Mouse (Mus musculus): ENCODE measurements around the gene Tas2r108. TPM values are rescaled to one million over a fixed set of nuclear protein-coding genes. Genes with fewer than 3 reads are reported as not detected.

Gene Tas2r108
- not detected in 2 replicates for polyA plus RNA-seq (2015; fragmentation: Nextera tagmentation; extraction: Ambion mirVana)

GRCm38 (mm10) chr6:40493229-40493628 is at the start of gene Tas2r108:
Gene Tas2r108 (plus strand): TSS chr6:40493529.
- no peak for ATAC-seq (ENCODE audit: low read depth)
- 91% methylated on average over 3 of the region's 3 CpGs for WGBS

GRCm38 (mm10) chr6:40448626-40449025 is 44.7 kb upstream of the Tas2r108 start:
- H3K4me1 ChIP-seq (replicated peaks; ENCODE audit: control insufficient read depth, insufficient read depth, low read length): no peaks in the 10 kb centered on the region
- ATAC-seq (ENCODE audit: low read depth): no peak
- no peak overlapping the region for H3K4me3 ChIP-seq (ENCODE audit: low read length)
- H3K9ac ChIP-seq (ENCODE audit: low read length): no peak overlapping the region
- no peaks in the 10 kb centered on the region for H3K9me3 ChIP-seq (ENCODE audit: control insufficient read depth, low read length)
- no peak overlapping the region for H3K27ac ChIP-seq (ENCODE audit: low read length)
- no peaks in the 10 kb centered on the region for H3K36me3 ChIP-seq (ENCODE audit: control insufficient read depth, insufficient read depth, low read length)
- no peaks in the 10 kb centered on the region; the same call in 1 of the 2 replicates for H3K27me3 ChIP-seq (ENCODE audit: control insufficient read depth, insufficient read depth, low read depth, low read length)
- no peak overlapping the region for H3K4me2 ChIP-seq (ENCODE audit: low read depth, low read length)

More at GRCm38 (mm10) chr6:40493229-40493628, at the start of gene Tas2r108:
- H3K27me3 ChIP-seq (ENCODE audit: control insufficient read depth, insufficient read depth, low read depth, low read length): no peaks in the 10 kb centered on the region
- no peaks in the 10 kb centered on the region for H3K36me3 ChIP-seq (ENCODE audit: control insufficient read depth, insufficient read depth, low read length)
- H3K4me3 ChIP-seq (ENCODE audit: low read length): no peak within 1 kb of the TSS
- no peak within 1 kb of the TSS for H3K27ac ChIP-seq (ENCODE audit: low read length)
- no peak within 1 kb of the TSS for H3K9ac ChIP-seq (ENCODE audit: low read length)
- no peak within 1 kb of the TSS for H3K4me2 ChIP-seq (ENCODE audit: low read depth, low read length)
- H3K4me1 ChIP-seq (replicated peaks; ENCODE audit: control insufficient read depth, insufficient read depth, low read length): no peaks in the 10 kb centered on the region
- H3K9me3 ChIP-seq (ENCODE audit: control insufficient read depth, low read length): no peaks in the 10 kb centered on the region

DNA sequence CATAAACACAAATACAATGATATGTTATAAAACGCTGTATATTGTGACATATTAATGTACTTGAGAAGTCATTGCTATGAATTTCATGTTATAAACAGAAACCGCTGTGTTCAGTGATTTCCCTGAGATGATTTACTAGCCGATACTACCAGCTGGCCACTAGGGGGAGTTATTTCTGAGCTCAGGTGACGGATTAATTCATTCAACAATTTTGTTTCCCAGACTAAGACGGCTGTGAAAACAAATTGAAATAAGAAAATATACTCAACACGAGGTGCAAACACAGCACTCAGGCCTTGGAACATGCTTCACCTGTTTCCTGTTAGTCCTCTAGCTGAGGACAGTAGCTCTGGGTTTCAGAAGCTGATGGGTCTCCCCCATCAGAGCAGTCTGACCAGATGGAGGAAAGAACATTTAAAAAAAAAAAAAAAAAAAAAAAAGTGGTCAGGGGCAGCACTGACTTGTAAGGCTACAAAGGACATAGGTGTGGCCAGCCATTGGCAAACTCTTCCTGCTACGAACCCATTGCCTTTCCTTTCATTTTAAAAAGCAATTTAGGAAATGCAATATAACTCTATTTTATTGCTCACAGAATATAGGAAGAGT is 38.8 kb upstream of the Tas2r108 start:
- Histone ChIP-seq H3K36me3 (ENCODE audit: control insufficient read depth, insufficient read depth, low read length) (no peaks in the 10 kb centered on the region), H3K4me3 (ENCODE audit: low read length) (no peak overlapping the region), H3K4me2 (ENCODE audit: low read depth, low read length) (no peak overlapping the region), H3K4me1 (replicated peaks; ENCODE audit: control insufficient read depth, insufficient read depth, low read length) (no peaks in the 10 kb centered on the region), H3K9ac (ENCODE audit: low read length) (no peak overlapping the region), H3K9me3 (ENCODE audit: control insufficient read depth, low read length) (no peaks in the 10 kb centered on the region), H3K27ac (ENCODE audit: low read length) (no peak overlapping the region), H3K27me3 (ENCODE audit: control insufficient read depth, insufficient read depth, low read depth, low read length) (no peaks in the 10 kb centered on the region; the same call in 1 of the 2 replicates)
- no peak for ATAC-seq (ENCODE audit: low read depth)
- WGBS: 22% methylated on average over 7 of the region's 7 CpGs

DNA sequence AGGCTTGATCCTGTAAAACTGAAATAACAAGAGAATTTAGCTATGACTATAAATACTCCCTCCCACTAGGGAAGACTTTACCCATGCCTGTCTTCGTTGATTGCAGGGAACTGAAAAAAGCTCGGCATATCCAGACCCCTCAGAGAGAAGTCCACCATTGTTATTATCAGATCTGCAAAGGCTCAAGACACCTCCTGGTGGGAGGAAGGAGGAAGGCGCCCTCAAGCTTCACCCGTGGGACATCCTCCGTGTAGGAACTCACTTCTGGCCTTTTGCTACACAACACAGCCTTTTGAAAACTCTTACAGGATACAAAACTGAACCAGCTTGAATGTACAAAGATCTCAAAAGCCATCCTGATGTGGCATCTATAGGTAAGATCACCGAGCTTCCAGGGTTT is 27.6 kb upstream of the Tas2r108 start:
- Histone ChIP-seq H3K36me3 (ENCODE audit: control insufficient read depth, insufficient read depth, low read length) (no peaks in the 10 kb centered on the region), H3K27me3 (ENCODE audit: control insufficient read depth, insufficient read depth, low read depth, low read length) (no peaks in the 10 kb centered on the region; the same call in 1 of the 2 replicates), H3K4me3 (ENCODE audit: low read length) (no peak overlapping the region), H3K9me3 (ENCODE audit: control insufficient read depth, low read length) (no peaks in the 10 kb centered on the region), H3K9ac (ENCODE audit: low read length) (no peak overlapping the region), H3K4me1 (replicated peaks; ENCODE audit: control insufficient read depth, insufficient read depth, low read length) (no peaks in the 10 kb centered on the region), H3K4me2 (ENCODE audit: low read depth, low read length) (no peak overlapping the region), H3K27ac (ENCODE audit: low read length) (no peak overlapping the region)
- 49% methylated on average over 6 of the region's 6 CpGs for WGBS
- ATAC-seq (ENCODE audit: low read depth): no peak

DNA sequence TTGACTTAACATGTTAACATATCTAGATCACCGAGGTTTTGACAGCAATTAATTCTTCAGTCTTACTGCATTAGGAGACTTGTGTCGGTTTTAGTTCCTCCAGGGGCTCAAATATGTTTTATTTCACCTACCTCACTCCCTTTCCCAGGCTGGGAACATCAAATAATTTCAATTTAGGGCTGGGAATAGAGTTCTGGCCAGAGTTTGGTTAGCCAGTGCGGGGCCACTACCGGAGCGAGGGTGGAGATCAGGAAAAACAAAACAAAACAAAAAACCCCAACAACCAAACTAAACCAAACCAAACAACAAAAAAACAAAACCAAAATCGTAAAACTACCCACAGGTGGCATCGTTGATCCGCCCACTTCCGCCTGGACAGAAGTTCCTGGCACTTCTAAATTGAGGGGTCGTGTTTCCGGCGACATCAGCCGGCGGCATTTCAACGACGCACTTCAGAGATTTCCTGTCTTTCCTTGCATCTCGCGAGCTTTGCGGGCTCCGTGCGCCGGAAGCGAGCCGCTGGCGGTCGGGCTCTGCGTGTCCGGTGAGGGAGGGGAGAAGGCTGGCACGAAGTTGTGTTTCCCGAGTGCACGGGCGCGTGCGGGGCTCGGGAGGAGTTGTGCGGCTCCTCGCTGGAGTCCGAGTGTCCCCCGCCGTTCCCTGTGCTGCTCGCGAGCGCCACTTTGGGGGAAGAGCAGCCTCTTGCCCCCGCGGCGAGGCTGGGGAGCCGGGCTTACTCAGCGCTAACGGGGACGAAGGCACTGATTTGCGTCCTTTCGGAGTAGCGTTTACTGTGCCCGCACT is 22.2 kb upstream of the Tas2r108 start, which contains the start of gene Ssbp1:
Gene Ssbp1 (plus strand): TSS at position 437 of the 804 bp plus-strand sequence.
- H3K4me1 ChIP-seq (replicated peaks; ENCODE audit: control insufficient read depth, insufficient read depth, low read length): peaks cover 4% of the 10 kb centered on the region
- peaks cover 21% of the 10 kb centered on the region for H3K36me3 ChIP-seq (ENCODE audit: control insufficient read depth, insufficient read depth, low read length)
- H3K9ac ChIP-seq (ENCODE audit: low read length): peak within 1 kb of the TSS; percentile 96
- no peaks in the 10 kb centered on the region; the same call in 1 of the 2 replicates for H3K27me3 ChIP-seq (ENCODE audit: control insufficient read depth, insufficient read depth, low read depth, low read length)
- peak; percentile 98 for ATAC-seq (ENCODE audit: low read depth)
- WGBS: 1% methylated on average over 54 of the region's 54 CpGs
- H3K9me3 ChIP-seq (ENCODE audit: control insufficient read depth, low read length): no peaks in the 10 kb centered on the region
- H3K27ac ChIP-seq (ENCODE audit: low read length): peak within 1 kb of the TSS; percentile 96
- H3K4me2 ChIP-seq (ENCODE audit: low read depth, low read length): peak within 1 kb of the TSS; percentile 80
- peak within 1 kb of the TSS; percentile 86 for H3K4me3 ChIP-seq (ENCODE audit: low read length)

GRCm38 (mm10) chr6:40471720-40472010 is 21.7 kb upstream of the Tas2r108 start:
- H3K9me3 ChIP-seq (ENCODE audit: control insufficient read depth, low read length): no peaks in the 10 kb centered on the region
- H3K36me3 ChIP-seq (ENCODE audit: control insufficient read depth, insufficient read depth, low read length): peaks cover 23% of the 10 kb centered on the region
- H3K27me3 ChIP-seq (ENCODE audit: control insufficient read depth, insufficient read depth, low read depth, low read length): no peaks in the 10 kb centered on the region; the same call in 1 of the 2 replicates
- H3K4me1 ChIP-seq (replicated peaks; ENCODE audit: control insufficient read depth, insufficient read depth, low read length): peaks cover 4% of the 10 kb centered on the region
- H3K9ac ChIP-seq (ENCODE audit: low read length): peak overlapping the region; percentile 96
- H3K27ac ChIP-seq (ENCODE audit: low read length): peak overlapping the region; percentile 96
- WGBS: under 1% methylated on average over 7 of the region's 7 CpGs
- peak; percentile 19; the same call in 1 of the 2 replicates for ATAC-seq (ENCODE audit: low read depth)
- peak overlapping the region; percentile 86 for H3K4me3 ChIP-seq (ENCODE audit: low read length)
- peak overlapping the region; percentile 79 for H3K4me2 ChIP-seq (ENCODE audit: low read depth, low read length)

- peaks cover 39% of the 10 kb centered on the region for H3K36me3 ChIP-seq (ENCODE audit: control insufficient read depth, insufficient read depth, low read length)
- WGBS: 88% methylated on average over 4 of the region's 4 CpGs
Measured at GRCm38 (mm10) chr6:40476132-40476531, 17.2 kb upstream of the Tas2r108 start.

DNA sequence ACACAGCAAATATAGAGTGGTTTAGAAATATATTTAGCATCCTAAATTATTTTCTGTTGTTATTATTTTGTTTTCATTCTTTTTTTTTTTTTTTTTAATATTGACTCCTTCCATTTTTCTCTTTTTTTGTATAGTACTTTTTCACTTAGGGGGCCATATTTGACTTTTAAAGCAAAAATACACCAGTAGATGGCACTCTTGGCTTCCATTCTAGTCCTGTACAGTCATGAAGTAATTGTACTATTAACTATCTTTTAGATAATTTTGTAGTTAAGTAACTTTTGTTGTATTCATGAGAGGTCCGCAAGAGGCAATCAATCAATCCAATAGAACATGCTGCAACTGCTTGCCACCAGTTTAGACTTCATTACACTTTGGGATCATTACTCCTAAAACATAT is 13.6 kb upstream of the Tas2r108 start:
- H3K4me3 ChIP-seq (ENCODE audit: low read length): no peak overlapping the region
- H3K27ac ChIP-seq (ENCODE audit: low read length): no peak overlapping the region
- WGBS: 76% methylated on average over 1 of the region's 1 CpGs
- H3K36me3 ChIP-seq (ENCODE audit: control insufficient read depth, insufficient read depth, low read length): peaks cover 55% of the 10 kb centered on the region
- no peak for ATAC-seq (ENCODE audit: low read depth)
- no peak overlapping the region for H3K4me2 ChIP-seq (ENCODE audit: low read depth, low read length)
- H3K9me3 ChIP-seq (ENCODE audit: control insufficient read depth, low read length): no peaks in the 10 kb centered on the region
- no peaks in the 10 kb centered on the region for H3K27me3 ChIP-seq (ENCODE audit: control insufficient read depth, insufficient read depth, low read depth, low read length)
- no peaks in the 10 kb centered on the region for H3K4me1 ChIP-seq (replicated peaks; ENCODE audit: control insufficient read depth, insufficient read depth, low read length)
- H3K9ac ChIP-seq (ENCODE audit: low read length): no peak overlapping the region

More at GRCm38 (mm10) chr6:40476132-40476531, 17.2 kb upstream of the Tas2r108 start:
- Histone ChIP-seq H3K4me3 (ENCODE audit: low read length) (no peak overlapping the region), H3K4me1 (replicated peaks; ENCODE audit: control insufficient read depth, insufficient read depth, low read length) (peaks cover 4% of the 10 kb centered on the region), H3K27ac (ENCODE audit: low read length) (no peak overlapping the region), H3K4me2 (ENCODE audit: low read depth, low read length) (no peak overlapping the region), H3K9ac (ENCODE audit: low read length) (no peak overlapping the region), H3K9me3 (ENCODE audit: control insufficient read depth, low read length) (no peaks in the 10 kb centered on the region), H3K27me3 (ENCODE audit: control insufficient read depth, insufficient read depth, low read depth, low read length) (no peaks in the 10 kb centered on the region)
- no peak for ATAC-seq (ENCODE audit: low read depth)

- H3K36me3 ChIP-seq (ENCODE audit: control insufficient read depth, insufficient read depth, low read length): peaks cover 39% of the 10 kb centered on the region
- no peak for ATAC-seq (ENCODE audit: low read depth)
- H3K9me3 ChIP-seq (ENCODE audit: control insufficient read depth, low read length): no peaks in the 10 kb centered on the region
- H3K27me3 ChIP-seq (ENCODE audit: control insufficient read depth, insufficient read depth, low read depth, low read length): no peaks in the 10 kb centered on the region
- no peaks in the 10 kb centered on the region for H3K4me1 ChIP-seq (replicated peaks; ENCODE audit: control insufficient read depth, insufficient read depth, low read length)
- no peak overlapping the region for H3K27ac ChIP-seq (ENCODE audit: low read length)
- no peak overlapping the region for H3K4me3 ChIP-seq (ENCODE audit: low read length)
- H3K9ac ChIP-seq (ENCODE audit: low read length): no peak overlapping the region
- no peak overlapping the region for H3K4me2 ChIP-seq (ENCODE audit: low read depth, low read length)
- 95% methylated on average over 5 of the region's 5 CpGs for WGBS
Measured at GRCm38 (mm10) chr6:40482318-40482717, 11.0 kb upstream of the Tas2r108 start.
